Mouse (Mus musculus): ENCODE data around the gene Rdh1. TPM values are rescaled to one million over a fixed set of nuclear protein-coding genes. Genes with fewer than 3 reads are reported as not detected.
A peak's percentile ranks its signal among the peaks of the same experiment; 100 is the strongest.

Rdh1 gene
- 0.07 TPM in 1 of 2 replicates, not detected in the other for polyA plus RNA-seq (2015; fragmentation: Nextera tagmentation; extraction: Ambion mirVana)

GRCm38 (mm10) chr10:127759181-127760110 is at the start of gene Rdh1, which contains the start of gene Rdh16f1:
TSS of gene Rdh1 (plus strand) at chr10:127759721.
TSS of gene Rdh16f1 (plus strand) at chr10:127759787.
- DNase-seq (ENCODE audit: low spot score) (peak; percentile 70), ATAC-seq (peak; percentile 65)
- 55% methylated on average over 9 of the region's 9 CpGs for WGBS
- Histone ChIP-seq H3K4me2 (replicated peaks; ENCODE audit: low read depth, low read length) (no peak within 1 kb of the TSS), H3K36me3 (ENCODE audit: insufficient read depth, low read length) (no peaks in the 10 kb centered on the region), H3K4me1 (ENCODE audit: insufficient read depth, low read depth, low read length) (0 out of 2 replicates have a peak, but pooled peaks cover 4% of the 10 kb centered on the region), H3K9ac (replicated peaks; ENCODE audit: low read depth) (no peak within 1 kb of the TSS), H3K9me3 (ENCODE audit: low read length) (no peaks in the 10 kb centered on the region), H3K4me3 (ENCODE audit: low read depth, low read length) (no peak within 1 kb of the TSS), H3K27me3 (replicated peaks; ENCODE audit: insufficient read depth, low read length) (no peaks in the 10 kb centered on the region), H3K27ac (ENCODE audit: low read length) (no peak within 1 kb of the TSS)
- TF ChIP-seq EP300 (IDR thresholded peaks at IDR 0.05) (no peak), CTCF (IDR thresholded peaks at IDR 0.05) (no peak)

GRCm38 (mm10) chr10:127710331-127710730 is 49.2 kb upstream of the Rdh1 start:
- TF ChIP-seq CTCF (IDR thresholded peaks at IDR 0.05) (no peak), EP300 (IDR thresholded peaks at IDR 0.05) (no peak)
- Histone ChIP-seq H3K4me1 (ENCODE audit: insufficient read depth, low read depth, low read length) (no peaks in the 10 kb centered on the region), H3K36me3 (ENCODE audit: insufficient read depth, low read length) (no peaks in the 10 kb centered on the region), H3K27me3 (replicated peaks; ENCODE audit: insufficient read depth, low read length) (no peaks in the 10 kb centered on the region), H3K4me3 (ENCODE audit: low read depth, low read length) (no peak overlapping the region), H3K27ac (ENCODE audit: low read length) (no peak overlapping the region), H3K9me3 (ENCODE audit: low read length) (no peaks in the 10 kb centered on the region), H3K4me2 (replicated peaks; ENCODE audit: low read depth, low read length) (no peak overlapping the region), H3K9ac (replicated peaks; ENCODE audit: low read depth) (no peak overlapping the region)
- no peak for ATAC-seq
- 70% methylated on average over 13 of the region's 13 CpGs for whole genome bisulfite sequencing
- DNase-seq (ENCODE audit: low spot score) = no peak

GRCm38 (mm10) chr10:127712736-127713135 is 46.8 kb upstream of the Rdh1 start:
- Histone ChIP-seq H3K27me3 (replicated peaks; ENCODE audit: insufficient read depth, low read length) (no peaks in the 10 kb centered on the region), H3K36me3 (ENCODE audit: insufficient read depth, low read length) (no peaks in the 10 kb centered on the region), H3K4me2 (replicated peaks; ENCODE audit: low read depth, low read length) (no peak overlapping the region), H3K9ac (replicated peaks; ENCODE audit: low read depth) (no peak overlapping the region), H3K4me1 (ENCODE audit: insufficient read depth, low read depth, low read length) (no peaks in the 10 kb centered on the region), H3K27ac (ENCODE audit: low read length) (no peak overlapping the region), H3K4me3 (ENCODE audit: low read depth, low read length) (no peak overlapping the region), H3K9me3 (ENCODE audit: low read length) (no peaks in the 10 kb centered on the region)
- 67% methylated on average over 6 of the region's 6 CpGs for WGBS
- TF ChIP-seq CTCF (IDR thresholded peaks at IDR 0.05) (no peak), EP300 (IDR thresholded peaks at IDR 0.05) (no peak)
- ATAC-seq = no peak
- no peak for DNase-seq (ENCODE audit: low spot score)

- H3K9ac ChIP-seq (replicated peaks; ENCODE audit: low read depth) = no peak overlapping the region
- no peaks in the 10 kb centered on the region for H3K36me3 ChIP-seq (ENCODE audit: insufficient read depth, low read length)
- DNase-seq (ENCODE audit: low spot score) = no peak
- no peaks in the 10 kb centered on the region for H3K27me3 ChIP-seq (replicated peaks; ENCODE audit: insufficient read depth, low read length)
- 19% methylated on average over 20 of the region's 20 CpGs for WGBS
- H3K27ac ChIP-seq (ENCODE audit: low read length) = no peak overlapping the region
- H3K4me3 ChIP-seq (ENCODE audit: low read depth, low read length) = no peak overlapping the region
- ATAC-seq = peak; percentile 19; the same call in 1 of the 2 replicates
- TF ChIP-seq EP300 (IDR thresholded peaks at IDR 0.05) (no peak), CTCF (IDR thresholded peaks at IDR 0.05) (no peak)
- H3K4me1 ChIP-seq (ENCODE audit: insufficient read depth, low read depth, low read length) = no peaks in the 10 kb centered on the region
- H3K4me2 ChIP-seq (replicated peaks; ENCODE audit: low read depth, low read length) = peak overlapping the region; percentile 35; the same call in 1 of the 2 replicates
- no peaks in the 10 kb centered on the region for H3K9me3 ChIP-seq (ENCODE audit: low read length)
Measured at GRCm38 (mm10) chr10:127721671-127722418, 37.7 kb upstream of the Rdh1 start.

- H3K9ac ChIP-seq (replicated peaks; ENCODE audit: low read depth) = no peak within 1 kb of the TSS
- no peak within 1 kb of the TSS for H3K4me3 ChIP-seq (ENCODE audit: low read depth, low read length)
- no peaks in the 10 kb centered on the region for H3K27me3 ChIP-seq (replicated peaks; ENCODE audit: insufficient read depth, low read length)
- DNase-seq (ENCODE audit: low spot score) = no peak
- 75% methylated on average over 3 of the region's 3 CpGs for WGBS
- H3K36me3 ChIP-seq (ENCODE audit: insufficient read depth, low read length) = no peaks in the 10 kb centered on the region
- H3K4me1 ChIP-seq (ENCODE audit: insufficient read depth, low read depth, low read length) = no peaks in the 10 kb centered on the region
- H3K27ac ChIP-seq (ENCODE audit: low read length) = no peak within 1 kb of the TSS
- TF ChIP-seq EP300 (IDR thresholded peaks at IDR 0.05) = no peak
- no peak for TF ChIP-seq CTCF (IDR thresholded peaks at IDR 0.05)
- ATAC-seq = no peak
- no peaks in the 10 kb centered on the region for H3K9me3 ChIP-seq (ENCODE audit: low read length)
- H3K4me2 ChIP-seq (replicated peaks; ENCODE audit: low read depth, low read length) = no peak within 1 kb of the TSS
Measured at GRCm38 (mm10) chr10:127724178-127724577, 35.3 kb upstream of the Rdh1 start, which contains the start of gene Tac2. TSS of gene Tac2 (plus strand) at chr10:127724478.

GRCm38 (mm10) chr10:127725136-127725535 is 34.4 kb upstream of the Rdh1 start:
- H3K27me3 ChIP-seq (replicated peaks; ENCODE audit: insufficient read depth, low read length) = no peaks in the 10 kb centered on the region

More at GRCm38 (mm10) chr10:127725136-127725535, 34.4 kb upstream of the Rdh1 start:
- no peaks in the 10 kb centered on the region for H3K4me1 ChIP-seq (ENCODE audit: insufficient read depth, low read depth, low read length)
- no peak overlapping the region for H3K4me3 ChIP-seq (ENCODE audit: low read depth, low read length)
- TF ChIP-seq EP300 (IDR thresholded peaks at IDR 0.05) (no peak), CTCF (IDR thresholded peaks at IDR 0.05) (no peak)
- ATAC-seq (no peak), DNase-seq (ENCODE audit: low spot score) (no peak)
- H3K9ac ChIP-seq (replicated peaks; ENCODE audit: low read depth) = no peak overlapping the region
- H3K9me3 ChIP-seq (ENCODE audit: low read length) = no peaks in the 10 kb centered on the region
- H3K4me2 ChIP-seq (replicated peaks; ENCODE audit: low read depth, low read length) = no peak overlapping the region
- no peak overlapping the region for H3K27ac ChIP-seq (ENCODE audit: low read length)
- WGBS = 69% methylated on average over 4 of the region's 4 CpGs
- no peaks in the 10 kb centered on the region for H3K36me3 ChIP-seq (ENCODE audit: insufficient read depth, low read length)

Measured in lung, postnatal 0 days (tissue).